Mouse (Mus musculus): ENCODE results near the gene Pax2. TPM values are rescaled to one million over a fixed set of nuclear protein-coding genes. Genes with fewer than 3 reads are reported as not detected.

The Pax2 gene
- total and polyA plus RNA-seq, 3 experiments = not detected

GRCm38 (mm10) chr19:44750051-44751041 lies 5.5 kb upstream of the Pax2 start:
- no peaks in the 10 kb centered on the region for H3K36me3 ChIP-seq (ENCODE audit: control insufficient read depth in 1 of 2, insufficient read depth in 2 of 2, low read length in 2 of 2)
- H3K9ac ChIP-seq (ENCODE audit: control insufficient read depth, low read depth, low read length, poor library complexity, severe bottlenecking) = no peak overlapping the region
- no peaks in the 10 kb centered on the region for H3K79me2 ChIP-seq (ENCODE audit: control insufficient read depth, insufficient read depth, low read length, poor library complexity)
- TF ChIP-seq TAL1 (IDR thresholded peaks at IDR 0.05; ENCODE audit: low read length) (no peak), ZNF384 (IDR thresholded peaks at IDR 0.05; ENCODE audit: low read depth, low read length) (no peak), MYC (IDR thresholded peaks at IDR 0.05; ENCODE audit: low read depth, low read length) (no peak), UBTF (IDR thresholded peaks at IDR 0.05; ENCODE audit: borderline replicate concordance, insufficient read depth, low read depth, low read length) (no peak), HCFC1 (IDR thresholded peaks at IDR 0.05; ENCODE audit: low read depth, low read length) (no peak), NRF1 (IDR thresholded peaks at IDR 0.05; ENCODE audit: insufficient read depth, low read depth, low read length, poor library complexity, severe bottlenecking) (no peak), KAT2A (conservative IDR thresholded peaks at IDR 0.05; ENCODE audit: low read depth, low read length) (no peak), MAFK (IDR thresholded peaks at IDR 0.05; ENCODE audit: borderline replicate concordance, low read depth, low read length) (no peak), CTCF (IDR thresholded peaks at IDR 0.05 in 2 of 3, conservative IDR thresholded peaks at IDR 0.05 in 1 of 3; ENCODE audit: control insufficient read depth in 1 of 3, insufficient read depth in 1 of 3, low read depth in 2 of 3, low read length in 3 of 3, poor library complexity in 1 of 3, severe bottlenecking in 1 of 3) (no peak), POLR2A (IDR thresholded peaks at IDR 0.05; ENCODE audit: control insufficient read depth in 1 of 2, insufficient read depth in 1 of 2, low read depth in 1 of 2, low read length in 2 of 2, poor library complexity in 1 of 2) (no peak), MEF2A (IDR thresholded peaks at IDR 0.05; ENCODE audit: extremely low read depth, insufficient replicate concordance, low read depth, low read length, poor library complexity, severe bottlenecking) (no peak), GATA1 (IDR thresholded peaks at IDR 0.05; ENCODE audit: low read depth, low read length) (no peak), JUND (IDR thresholded peaks at IDR 0.05; ENCODE audit: low read depth, low read length) (no peak), USF2 (IDR thresholded peaks at IDR 0.05; ENCODE audit: borderline replicate concordance in 1 of 2, insufficient read depth in 1 of 2, low read depth in 1 of 2, low read length in 2 of 2) (no peak), CHD2 (IDR thresholded peaks at IDR 0.05; ENCODE audit: low read length) (no peak), NELFE (IDR thresholded peaks at IDR 0.05; ENCODE audit: low read depth, low read length) (no peak), USF1 (IDR thresholded peaks at IDR 0.05; ENCODE audit: low read depth, low read length) (no peak), MAZ (IDR thresholded peaks at IDR 0.05; ENCODE audit: low read depth, low read length) (no peak)
- no peaks in the 10 kb centered on the region for H3K4me1 ChIP-seq (ENCODE audit: control insufficient read depth in 1 of 2, insufficient read depth in 2 of 2, low read length in 2 of 2)
- H3K4me3 ChIP-seq (ENCODE audit: control insufficient read depth in 1 of 2, insufficient read depth in 1 of 2, low read depth in 2 of 2, low read length in 2 of 2) = no peak overlapping the region
- no peak for DNase-seq (ENCODE audit: low read depth, low spot score)
- no peak overlapping the region for H3K27ac ChIP-seq (ENCODE audit: control insufficient read depth, low read depth, low read length)
- no peaks in the 10 kb centered on the region; a peak in 1 of 4 replicates for H3K27me3 ChIP-seq (ENCODE audit: control insufficient read depth in 1 of 2, insufficient read depth in 2 of 2, low read length in 2 of 2)
- no peaks in the 10 kb centered on the region for H3K9me3 ChIP-seq (replicated peaks; ENCODE audit: insufficient read depth, low read length)

- no peaks in the 10 kb centered on the region for H3K79me2 ChIP-seq (ENCODE audit: control insufficient read depth, insufficient read depth, low read length, poor library complexity)
- no peak for DNase-seq (ENCODE audit: low read depth, low spot score)
- TF ChIP-seq CHD2 (IDR thresholded peaks at IDR 0.05; ENCODE audit: low read length) = no peak
- H3K9me3 ChIP-seq (replicated peaks; ENCODE audit: insufficient read depth, low read length) = no peaks in the 10 kb centered on the region
- no peaks in the 10 kb centered on the region; a peak in 1 of 4 replicates for H3K27me3 ChIP-seq (ENCODE audit: control insufficient read depth in 1 of 2, insufficient read depth in 2 of 2, low read length in 2 of 2)
- no peaks in the 10 kb centered on the region for H3K36me3 ChIP-seq (ENCODE audit: control insufficient read depth in 1 of 2, insufficient read depth in 2 of 2, low read length in 2 of 2)
- H3K9ac ChIP-seq (ENCODE audit: control insufficient read depth, low read depth, low read length, poor library complexity, severe bottlenecking) = no peak overlapping the region
- H3K4me3 ChIP-seq (ENCODE audit: control insufficient read depth in 1 of 2, insufficient read depth in 1 of 2, low read depth in 2 of 2, low read length in 2 of 2) = no peak overlapping the region
- no peaks in the 10 kb centered on the region for H3K4me1 ChIP-seq (ENCODE audit: control insufficient read depth in 1 of 2, insufficient read depth in 2 of 2, low read length in 2 of 2)
- no peak overlapping the region for H3K27ac ChIP-seq (ENCODE audit: control insufficient read depth, low read depth, low read length)
Measured at GRCm38 (mm10) chr19:44751042-44751441, 4.8 kb upstream of the Pax2 start.
